Mouse (Mus musculus): ENCODE results near the gene Ptprs.

Gene Ptprs

GRCm38 (mm10) chr17:56467456-56467884 is 8.8 kb downstream of the Ptprs start:
- no peak for DNase-seq (ENCODE audit: low read depth, low spot score)

DNA sequence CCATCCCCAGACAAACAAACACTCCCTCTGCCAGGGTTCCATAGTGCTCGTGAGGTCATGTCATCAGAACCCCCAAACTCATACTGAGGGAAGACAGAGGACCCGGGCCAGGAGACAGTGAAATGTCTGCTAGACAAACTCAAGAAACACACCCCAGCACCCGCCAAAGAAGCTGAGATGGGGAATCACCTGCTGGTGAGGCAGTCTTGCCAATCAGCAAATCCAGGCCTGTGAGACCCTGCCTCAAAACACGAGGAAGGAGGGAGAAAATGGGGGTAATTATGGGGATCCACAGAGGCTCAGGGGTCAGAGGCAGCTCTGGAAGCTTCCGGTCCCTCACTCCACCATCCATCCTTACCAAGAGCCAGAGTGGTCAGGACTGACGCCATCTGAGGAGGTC is 9.5 kb downstream of the Ptprs start:
- no peak for DNase-seq (ENCODE audit: low read depth, low spot score)

GRCm38 (mm10) chr17:56464817-56465216 is 11.5 kb downstream of the Ptprs start:
- DNase-seq (ENCODE audit: low read depth, low spot score) = no peak

GRCm38 (mm10) chr17:56464345-56464744 is 11.9 kb downstream of the Ptprs start:
- DNase-seq (ENCODE audit: low read depth, low spot score) = no peak

- no peak for DNase-seq (ENCODE audit: low read depth, low spot score)
Observed at GRCm38 (mm10) chr17:56463500-56463899, 12.8 kb downstream of the Ptprs start.

GRCm38 (mm10) chr17:56462835-56463455 is 13.3 kb downstream of the Ptprs start:
- DNase-seq (ENCODE audit: low read depth, low spot score) = no peak

GRCm38 (mm10) chr17:56461771-56462743 is 14.2 kb downstream of the Ptprs start:
- peak; percentile 88 for DNase-seq (ENCODE audit: low read depth, low spot score)

DNA sequence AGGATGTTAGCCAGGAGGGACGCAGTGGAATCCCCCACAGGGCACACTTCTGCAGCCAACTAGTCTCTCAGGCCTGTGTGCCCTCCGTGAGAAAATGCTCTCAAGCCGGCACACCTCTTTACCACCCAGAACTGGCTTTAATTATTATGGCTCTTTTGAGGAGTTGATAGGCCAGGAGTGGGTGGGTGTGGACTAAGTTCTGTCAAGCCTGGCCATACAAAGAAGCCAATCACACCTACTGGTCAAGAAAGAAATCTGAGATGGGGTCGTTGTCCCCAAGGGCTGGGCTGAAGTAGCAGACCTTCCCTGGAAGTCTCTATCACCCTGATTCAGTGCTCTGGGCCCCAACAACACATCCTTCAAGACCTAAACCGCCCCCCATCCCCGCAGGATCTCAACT is 15.4 kb downstream of the Ptprs start:
- DNase-seq (ENCODE audit: low read depth, low spot score) = no peak

DNA sequence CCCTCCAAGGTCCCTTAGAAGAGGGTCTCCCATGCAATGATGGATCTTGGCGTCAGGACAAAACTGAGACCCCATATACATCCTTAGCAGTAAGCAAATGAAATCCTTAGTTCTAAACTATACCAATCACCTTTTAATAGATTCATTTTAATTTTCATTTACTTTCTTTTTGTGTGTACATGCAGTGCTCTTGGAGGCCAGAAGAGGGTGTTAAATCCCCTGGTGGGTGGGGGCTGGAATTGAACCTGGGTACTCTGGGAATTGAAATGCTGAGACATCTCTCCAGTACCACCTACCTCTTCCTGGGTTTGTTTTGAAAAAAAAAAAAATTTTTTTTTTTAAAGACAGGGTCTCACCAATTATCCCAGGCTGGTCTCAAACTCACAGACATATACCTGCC is 18.8 kb downstream of the Ptprs start:
- DNase-seq (ENCODE audit: low read depth, low spot score) = no peak

DNA sequence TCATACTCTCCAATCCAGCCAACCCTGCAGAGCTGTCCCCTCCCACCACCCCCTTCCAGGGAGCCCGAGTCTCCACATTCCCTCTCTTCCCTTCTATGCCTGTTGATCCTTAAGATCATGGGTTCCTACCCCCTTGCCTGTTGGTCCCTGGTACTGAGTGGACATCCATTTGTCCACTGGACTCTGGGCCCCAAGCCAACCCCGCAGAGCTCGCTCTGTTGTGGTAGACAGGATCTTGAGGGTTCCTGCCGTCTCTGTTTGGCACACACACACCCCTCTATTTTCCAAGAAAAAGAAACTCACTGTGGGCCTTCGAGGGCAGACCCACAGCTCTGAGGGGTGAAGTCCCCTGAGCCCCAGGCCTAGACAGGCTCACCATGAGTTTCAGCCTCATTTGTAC is 19.9 kb downstream of the Ptprs start:
- DNase-seq (ENCODE audit: low read depth, low spot score) = no peak

- DNase-seq (ENCODE audit: low read depth, low spot score) = no peak
Observed at GRCm38 (mm10) chr17:56453689-56454088, 22.6 kb downstream of the Ptprs start.

DNA sequence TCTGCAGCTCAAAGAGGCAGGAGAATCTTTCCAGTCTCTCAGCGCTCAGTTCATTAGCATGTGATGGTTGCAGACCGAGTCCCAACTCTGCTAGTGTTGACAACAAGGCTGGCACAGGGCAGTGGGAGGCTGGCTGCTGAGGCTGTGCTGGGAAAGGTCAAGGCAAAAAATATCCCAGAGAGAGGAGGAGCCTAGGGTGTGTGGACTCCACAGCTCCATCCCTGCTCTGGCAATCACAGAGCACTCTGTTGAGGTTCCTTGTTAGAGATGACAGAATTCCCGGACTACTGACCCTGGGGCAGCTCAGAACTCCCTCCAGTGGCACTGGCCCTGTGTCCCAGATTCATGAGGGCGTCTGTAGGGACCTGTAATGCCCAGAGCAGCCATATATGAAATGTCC is 23.0 kb downstream of the Ptprs start:
- no peak for DNase-seq (ENCODE audit: low read depth, low spot score)

DNA sequence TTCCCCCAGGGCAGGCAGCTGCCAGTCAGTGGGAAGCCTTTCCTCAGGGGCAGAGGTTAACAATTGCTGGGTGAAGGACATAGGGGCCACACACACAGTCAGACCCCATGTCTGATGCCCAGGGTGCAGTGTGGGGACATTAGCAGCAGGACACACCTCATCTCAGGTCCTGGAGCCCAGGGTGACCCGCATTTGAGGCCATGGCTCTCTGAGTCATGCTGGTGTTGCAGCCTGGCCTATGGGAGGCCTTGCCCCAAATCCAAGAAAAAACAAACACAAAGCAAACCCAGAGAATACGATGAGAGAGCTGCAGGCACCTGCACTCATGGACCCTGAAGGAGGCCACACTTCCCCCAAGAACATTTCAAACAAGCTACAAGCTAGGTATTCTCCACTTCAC is 28.6 kb downstream of the Ptprs start:
- DNase-seq (ENCODE audit: low read depth, low spot score) = no peak

- no peak for DNase-seq (ENCODE audit: low read depth, low spot score)
Observed at GRCm38 (mm10) chr17:56445397-56445796, 30.9 kb downstream of the Ptprs start.

DNA sequence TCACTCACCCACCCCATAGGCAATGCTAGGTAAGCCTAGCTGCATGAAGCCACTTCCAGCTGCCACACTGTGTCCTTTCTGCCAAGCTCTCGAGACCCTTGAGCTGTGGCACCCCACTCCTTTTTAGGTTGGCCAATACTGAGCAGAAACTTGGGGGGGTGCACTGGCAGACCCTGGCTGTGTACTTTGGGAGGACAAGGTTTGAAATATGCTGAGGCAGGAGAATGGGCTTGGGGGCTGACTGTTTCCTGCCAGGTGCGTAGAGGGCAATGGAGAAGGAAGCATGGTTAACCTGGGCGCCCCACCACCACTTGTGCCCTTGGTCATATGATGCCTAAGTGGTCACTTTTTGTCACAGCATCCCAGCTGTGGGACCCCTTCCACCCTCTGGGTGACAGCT is 31.5 kb downstream of the Ptprs start:
- DNase-seq (ENCODE audit: low read depth, low spot score) = no peak

DNA sequence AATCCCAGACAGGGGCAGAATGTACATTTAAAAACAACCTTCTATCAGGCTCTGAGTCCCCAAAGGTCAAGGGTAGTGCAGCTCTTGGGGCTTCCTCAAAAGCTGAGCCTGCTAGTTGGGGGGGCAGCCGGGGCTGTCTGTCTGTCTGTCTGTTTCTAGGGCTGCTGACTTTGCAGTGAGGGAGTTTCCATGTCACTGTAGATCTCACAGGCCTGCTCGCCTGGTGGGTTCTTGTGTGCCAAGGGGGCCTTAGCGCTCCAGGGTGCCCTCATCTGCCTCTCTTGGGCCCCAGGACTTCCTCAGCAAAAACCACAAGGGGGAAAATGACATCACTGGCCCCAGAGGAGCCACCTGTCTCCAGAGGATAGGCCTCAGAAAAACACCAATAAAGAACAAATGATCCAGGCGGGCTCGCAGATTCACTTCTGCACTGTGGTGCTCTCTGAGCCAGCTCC is 32.9 kb downstream of the Ptprs start:
- DNase-seq (ENCODE audit: low read depth, low spot score) = no peak

- DNase-seq (ENCODE audit: low read depth, low spot score) = no peak
Observed at GRCm38 (mm10) chr17:56442316-56442715, 34.0 kb downstream of the Ptprs start.

GRCm38 (mm10) chr17:56439731-56440460 is 36.4 kb downstream of the Ptprs start:
- no peak for DNase-seq (ENCODE audit: low read depth, low spot score)

DNA sequence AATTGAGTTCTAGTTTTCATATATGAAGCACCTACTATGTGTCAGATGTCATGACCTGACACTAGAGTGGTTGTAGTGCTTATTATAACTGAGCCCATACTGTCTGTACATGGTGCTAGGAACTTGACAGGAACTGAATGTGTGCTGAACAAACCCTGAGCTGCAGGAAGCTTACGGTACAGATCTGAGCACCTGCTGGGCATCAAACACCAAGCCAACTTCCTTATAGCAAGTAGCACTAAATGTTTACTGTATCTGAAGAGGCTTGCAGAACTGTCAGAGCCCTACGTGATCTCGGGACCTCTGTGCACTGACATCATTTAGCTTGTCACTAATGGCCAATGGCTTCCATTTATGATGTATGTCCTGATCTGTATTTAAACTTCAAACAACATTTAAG is 44.7 kb downstream of the Ptprs start:
- DNase-seq (ENCODE audit: low read depth, low spot score) = no peak

GRCm38 (mm10) chr17:56427857-56428256 is 48.4 kb downstream of the Ptprs start:
- DNase-seq (ENCODE audit: low read depth, low spot score) = no peak

DNA sequence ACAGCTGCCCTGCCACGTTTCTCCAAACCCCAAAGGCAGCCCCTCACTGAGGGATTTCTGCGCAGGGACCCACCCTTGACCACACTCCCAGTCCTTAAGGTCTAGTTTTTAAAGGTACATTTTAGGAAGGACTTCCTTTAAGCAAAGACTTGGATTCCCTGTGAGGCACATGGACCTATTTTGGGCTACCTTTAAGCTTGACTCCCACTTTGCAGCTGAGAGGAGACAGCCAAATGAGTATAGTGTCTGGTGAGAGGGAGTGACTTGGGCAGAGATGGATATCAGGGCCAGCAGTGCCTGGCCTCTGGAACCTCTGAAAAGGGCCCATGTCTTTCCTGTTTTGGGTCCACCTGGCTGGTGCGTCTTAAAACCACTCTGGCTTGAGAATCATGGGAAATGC is 50.3 kb downstream of the Ptprs start:
- DNase-seq (ENCODE audit: low read depth, low spot score) = no peak

- peak; percentile 33 for DNase-seq (ENCODE audit: low read depth, low spot score)
Observed at GRCm38 (mm10) chr17:56425584-56425914, 50.7 kb downstream of the Ptprs start.

Measured in retina, adult 2 months (tissue).